Mouse (Mus musculus): ENCODE data around the gene 4930426L09Rik. TPM values are rescaled to one million over a fixed set of nuclear protein-coding genes. Genes with fewer than 3 reads are reported as not detected.

The 4930426L09Rik gene
- 1 to 10 TPM in 1 of 2 experiments, under 1 TPM in 1; 0.63 to 1.1 TPM for total RNA-seq (2021)
- long read RNA-seq, experiment 1, partial matches to known transcripts: 0 of 1 reads
- long read RNA-seq, experiment 1, other reads (novel, unspliced or antisense): 0 of 1 reads
- long read RNA-seq, experiment 2: 0 reads

DNA sequence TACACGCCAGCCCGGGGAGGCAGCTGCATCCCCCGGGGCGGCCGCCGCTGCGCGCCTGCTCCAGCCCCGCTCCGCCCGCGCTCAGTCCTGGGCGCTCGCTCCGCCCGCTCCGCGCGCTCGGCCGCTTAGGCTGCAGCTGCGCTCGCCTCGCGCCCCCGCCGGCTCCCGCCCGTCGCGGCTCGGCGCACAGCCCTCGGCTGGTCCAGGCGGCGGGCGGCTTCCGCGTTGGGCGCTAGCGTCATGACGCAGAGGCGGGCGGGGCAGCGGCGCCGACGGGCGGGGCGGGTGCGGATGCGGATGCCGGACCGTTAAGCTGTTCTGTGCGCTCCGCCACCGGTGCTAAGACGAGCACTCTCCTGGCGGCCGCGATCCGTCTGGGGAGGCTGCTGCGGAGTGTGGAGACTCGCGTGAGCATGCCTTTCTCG lies at the start of gene 4930426L09Rik, which contains the start of gene Pip4k2a:
4930426L09Rik (plus strand) TSS at position 290 of the 425 bp plus-strand sequence.
Pip4k2a (minus strand) TSS at position 73 of the 425 bp plus-strand sequence.
- intact Hi-C loops (cut with DNase I): loop anchor here (2.0 to 10.0 kb wide), 5 partner anchors 135 to 943 kb away; partner anchors contain the start of genes Bmi1, Mllt10 and Spag6

DNA sequence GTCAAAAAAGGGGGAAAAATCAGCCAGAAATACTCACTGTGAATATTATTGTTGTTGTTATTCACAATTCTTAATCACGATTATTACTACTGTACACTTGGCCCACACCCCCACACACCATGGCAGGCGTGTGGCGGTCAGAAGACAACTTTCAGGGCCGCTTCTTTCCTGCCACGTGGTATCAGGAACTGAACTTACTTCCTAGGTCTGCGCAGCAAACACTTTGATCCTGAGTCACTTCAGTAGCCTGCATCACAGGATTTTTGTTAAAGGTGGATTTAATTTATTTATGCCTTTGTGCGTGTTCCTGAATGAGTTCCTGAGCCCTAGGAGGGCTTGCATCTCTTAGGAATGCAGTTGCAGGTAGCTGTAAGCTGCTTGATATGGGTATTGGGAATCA lies 49.4 kb upstream of the 4930426L09Rik start:
- no peak for TF ChIP-seq CTCF (IDR thresholded peaks at IDR 0.05)
- no peak for DNase-seq (ENCODE audit: extremely low spot score in 1 of 2, low spot score in 2 of 2)
- no peak overlapping the region for H3K4me3 ChIP-seq
- intact Hi-C loops (cut with DNase I): no loop called here
- no peak overlapping the region for H3K27ac ChIP-seq

More for the DNA sequence above, at the start of gene 4930426L09Rik, which contains the start of gene Pip4k2a:
- peak; percentile 95 for DNase-seq (ENCODE audit: extremely low spot score in 1 of 2, low spot score in 2 of 2)
- Histone ChIP-seq H3K4me3 (peak within 1 kb of the TSS; percentile 86), H3K27ac (peak within 1 kb of the TSS; percentile 96)
- peak; percentile 34 for TF ChIP-seq CTCF (IDR thresholded peaks at IDR 0.05)

DNA sequence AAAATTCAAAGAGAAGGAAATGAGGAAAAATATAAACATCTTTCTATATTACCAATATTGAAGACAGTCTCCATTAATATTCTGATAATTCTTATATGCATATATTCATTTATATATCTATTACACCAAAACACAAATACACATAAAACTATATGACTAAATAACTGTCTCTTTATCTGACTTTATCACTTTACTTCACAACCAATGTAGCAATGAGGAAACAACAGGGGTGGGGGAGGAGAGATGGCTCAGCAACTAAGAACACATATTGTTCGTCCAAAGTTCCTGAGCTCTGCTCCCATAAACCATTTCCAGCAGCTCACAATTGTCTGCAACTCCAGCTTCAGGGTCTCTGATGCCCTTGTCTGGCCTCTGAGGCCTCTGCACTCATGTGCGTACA lies 47.4 kb upstream of the 4930426L09Rik start:
- TF ChIP-seq CTCF (IDR thresholded peaks at IDR 0.05): no peak
- Histone ChIP-seq H3K4me3 (no peak overlapping the region), H3K27ac (no peak overlapping the region)
- intact Hi-C loops (cut with DNase I): no loop called here
- DNase-seq (ENCODE audit: extremely low spot score in 1 of 2, low spot score in 2 of 2): no peak

DNA sequence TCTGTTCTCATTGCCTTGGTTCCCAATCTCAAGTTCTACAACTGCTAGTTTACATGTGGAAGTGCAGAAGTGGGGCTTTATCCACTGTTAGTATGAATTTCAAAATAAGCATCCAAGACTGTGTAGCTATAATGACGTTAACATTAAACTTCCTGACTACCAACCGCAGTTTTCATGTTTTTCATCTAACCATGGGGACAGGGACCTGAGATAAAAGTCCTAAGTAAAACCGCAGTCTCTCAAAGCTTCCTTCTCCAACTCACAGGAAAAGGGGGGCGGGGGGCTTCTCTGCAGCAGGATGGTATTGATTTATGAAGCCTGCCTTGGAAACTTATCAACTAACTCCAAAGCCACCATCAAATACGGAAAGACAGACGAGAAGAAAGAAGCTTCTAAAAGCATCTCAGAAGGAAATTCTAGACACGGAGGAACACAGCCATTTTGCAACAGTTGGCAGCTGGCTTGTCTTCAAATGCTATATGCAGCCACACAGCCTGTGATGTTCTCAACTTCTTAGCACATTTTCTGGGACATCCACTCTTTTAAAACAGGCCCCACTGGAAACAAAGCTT lies 46.0 kb upstream of the 4930426L09Rik start:
- peak in 1 of 2 experiments; percentile 48 for DNase-seq (ENCODE audit: extremely low spot score in 1 of 2, low spot score in 2 of 2)
- no peak for TF ChIP-seq CTCF (IDR thresholded peaks at IDR 0.05)
- intact Hi-C loops (cut with DNase I): loop anchor here (2.0 kb wide), 1 partner anchor 45 kb away; no protein-coding TSS in a partner anchor
- H3K27ac ChIP-seq: no peak overlapping the region
- no peak overlapping the region for H3K4me3 ChIP-seq

DNA sequence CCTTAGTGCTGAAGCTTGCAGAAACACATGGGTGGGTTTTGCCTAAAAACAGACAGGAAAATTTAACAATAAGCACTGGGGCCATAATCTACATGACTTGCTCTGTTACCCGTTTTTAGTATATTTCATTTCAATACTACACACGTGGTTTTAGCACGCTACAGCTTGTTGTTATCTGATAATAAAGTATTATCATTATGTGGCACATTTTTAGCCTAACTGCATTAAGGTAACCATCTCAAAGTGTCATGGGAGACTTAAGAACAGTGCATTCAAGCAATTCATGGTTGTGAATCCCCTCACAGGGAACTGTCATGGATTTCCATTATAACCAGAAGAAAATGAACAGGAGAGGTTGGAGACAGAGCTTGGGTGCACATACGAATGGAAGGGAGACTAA lies 43.7 kb upstream of the 4930426L09Rik start:
- Histone ChIP-seq H3K27ac (no peak overlapping the region), H3K4me3 (no peak overlapping the region)
- TF ChIP-seq CTCF (IDR thresholded peaks at IDR 0.05): no peak
- no peak for DNase-seq (ENCODE audit: extremely low spot score in 1 of 2, low spot score in 2 of 2)
- intact Hi-C loops (cut with DNase I): no loop called here

DNA sequence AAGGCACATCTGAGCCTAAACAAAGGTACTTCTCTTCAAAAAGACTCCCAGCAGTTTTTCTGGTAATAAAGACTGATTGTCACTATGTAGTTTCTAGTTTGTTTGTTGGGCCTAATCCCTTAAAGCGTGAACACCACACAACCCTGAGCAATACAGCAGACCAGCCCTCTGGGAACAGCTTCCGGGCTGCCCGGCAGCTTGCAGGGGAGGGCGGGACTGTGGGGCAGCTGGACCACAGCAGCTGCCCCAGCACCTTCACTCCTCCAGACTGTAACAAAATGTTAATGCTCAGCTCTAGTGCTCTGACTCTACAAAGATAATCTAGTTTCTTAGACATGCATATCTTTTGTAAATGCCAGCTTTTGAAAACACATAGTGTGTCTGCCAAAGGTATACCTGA lies 43.1 kb upstream of the 4930426L09Rik start:
- H3K4me3 ChIP-seq: no peak overlapping the region
- DNase-seq (ENCODE audit: extremely low spot score in 1 of 2, low spot score in 2 of 2): no peak
- no peak for TF ChIP-seq CTCF (IDR thresholded peaks at IDR 0.05)
- H3K27ac ChIP-seq: no peak overlapping the region
- intact Hi-C loops (cut with DNase I): no loop called here

DNA sequence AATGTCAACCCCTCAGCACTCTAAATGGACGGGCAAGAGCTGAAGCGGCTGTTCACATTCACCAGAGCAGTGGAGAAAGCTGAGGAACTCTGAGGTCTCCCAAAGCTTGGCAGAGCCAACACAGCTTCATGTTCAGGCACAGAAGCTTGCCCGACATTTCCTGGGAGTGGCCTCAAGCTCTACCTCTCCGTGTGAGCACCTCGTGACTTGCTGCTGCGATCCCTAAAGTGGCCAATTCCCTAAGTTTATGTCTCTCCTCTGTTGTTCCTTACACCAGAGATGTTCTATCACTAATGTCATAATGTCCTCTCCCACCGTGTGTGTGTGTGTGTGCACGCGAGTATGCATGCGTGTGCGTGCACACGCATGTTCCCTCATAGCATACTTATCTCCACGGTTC lies 42.5 kb upstream of the 4930426L09Rik start:
- DNase-seq (ENCODE audit: extremely low spot score in 1 of 2, low spot score in 2 of 2): no peak
- intact Hi-C loops (cut with DNase I): no loop called here
- no peak overlapping the region for H3K4me3 ChIP-seq
- no peak for TF ChIP-seq CTCF (IDR thresholded peaks at IDR 0.05)
- no peak overlapping the region for H3K27ac ChIP-seq

DNA sequence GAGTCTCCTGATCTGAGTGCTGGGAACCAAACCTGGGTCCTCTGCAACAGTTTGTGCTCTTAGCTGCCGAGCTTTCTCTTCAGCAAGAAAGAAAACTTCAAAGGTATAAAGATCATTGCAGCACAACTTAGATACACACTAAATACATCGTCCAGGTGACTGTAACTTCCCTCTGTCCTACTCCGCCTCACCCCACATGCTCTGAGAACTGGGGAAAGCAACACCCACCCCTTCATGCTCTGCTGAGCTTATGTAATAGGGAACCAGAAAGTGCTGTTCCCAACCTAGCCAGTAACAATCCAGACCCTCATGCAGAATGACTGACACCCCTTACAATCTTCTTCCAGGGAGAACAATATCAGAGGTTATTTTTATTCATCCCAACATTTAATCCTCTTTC lies 41.7 kb upstream of the 4930426L09Rik start:
- Histone ChIP-seq H3K4me3 (no peak overlapping the region), H3K27ac (no peak overlapping the region)
- no peak for TF ChIP-seq CTCF (IDR thresholded peaks at IDR 0.05)
- intact Hi-C loops (cut with DNase I): no loop called here
- DNase-seq (ENCODE audit: extremely low spot score in 1 of 2, low spot score in 2 of 2): no peak

DNA sequence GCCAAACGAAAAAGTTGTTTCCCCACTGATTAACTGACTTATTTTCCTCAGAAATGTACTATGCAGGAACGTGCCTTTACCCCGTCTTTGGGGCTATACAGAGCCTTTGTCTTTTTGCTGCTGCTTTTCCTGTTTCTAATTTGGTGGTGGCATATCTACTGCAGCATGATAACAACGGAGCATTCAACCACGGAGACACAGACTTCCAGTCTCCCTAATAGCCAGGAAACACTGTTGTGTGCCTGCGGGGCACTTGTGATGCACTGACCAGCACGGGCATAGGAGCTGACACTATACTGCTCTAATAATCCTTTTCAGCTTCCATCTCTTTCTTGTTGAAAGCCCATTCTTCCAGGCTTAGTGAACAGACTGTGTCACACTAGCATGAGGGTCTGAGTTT lies 41.2 kb upstream of the 4930426L09Rik start:
- TF ChIP-seq CTCF (IDR thresholded peaks at IDR 0.05): no peak
- Histone ChIP-seq H3K4me3 (no peak overlapping the region), H3K27ac (no peak overlapping the region)
- DNase-seq (ENCODE audit: extremely low spot score in 1 of 2, low spot score in 2 of 2): no peak
- intact Hi-C loops (cut with DNase I): no loop called here

DNA sequence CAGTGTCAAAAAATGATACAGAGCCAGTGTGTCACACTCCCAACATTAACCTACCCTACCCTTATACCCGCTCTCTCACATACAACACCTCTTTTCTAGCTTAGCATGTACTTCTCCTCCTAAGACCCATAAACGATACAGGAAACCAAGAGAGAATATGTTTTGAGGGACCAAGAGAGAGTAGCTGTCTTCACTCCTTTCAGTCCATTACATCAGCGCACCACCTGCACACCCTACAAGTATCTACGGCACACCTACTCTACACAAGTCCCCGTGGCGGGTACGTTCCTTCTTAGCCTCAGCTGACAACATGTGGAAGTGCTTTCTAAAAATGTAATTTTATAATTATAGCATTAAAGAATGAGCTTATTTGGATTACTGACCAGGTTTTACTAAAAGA lies 40.7 kb upstream of the 4930426L09Rik start:
- TF ChIP-seq CTCF (IDR thresholded peaks at IDR 0.05): no peak
- H3K27ac ChIP-seq: no peak overlapping the region
- intact Hi-C loops (cut with DNase I): no loop called here
- no peak overlapping the region for H3K4me3 ChIP-seq
- no peak for DNase-seq (ENCODE audit: extremely low spot score in 1 of 2, low spot score in 2 of 2)

DNA sequence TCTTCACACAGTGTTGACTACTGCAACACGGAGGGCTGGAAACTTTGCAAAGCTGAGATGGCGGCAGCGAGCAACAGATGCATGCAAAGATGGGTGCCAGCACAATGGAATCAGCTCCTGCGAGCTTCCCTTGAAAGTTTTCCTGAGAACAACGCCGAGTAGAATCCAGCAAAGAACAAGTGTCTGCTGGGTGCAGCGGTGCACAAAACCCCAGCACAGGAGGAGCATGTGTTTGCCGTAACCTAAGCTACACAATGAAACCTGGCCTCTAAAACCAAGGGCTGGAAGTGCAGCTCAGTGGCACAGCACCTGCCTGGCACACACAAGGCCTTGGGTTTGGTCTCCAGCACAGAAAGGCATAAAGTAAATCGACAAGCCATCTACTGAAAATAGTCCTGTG lies 40.1 kb upstream of the 4930426L09Rik start:
- DNase-seq (ENCODE audit: extremely low spot score in 1 of 2, low spot score in 2 of 2): no peak
- Histone ChIP-seq H3K27ac (no peak overlapping the region), H3K4me3 (no peak overlapping the region)
- TF ChIP-seq CTCF (IDR thresholded peaks at IDR 0.05): no peak
- intact Hi-C loops (cut with DNase I): no loop called here

DNA sequence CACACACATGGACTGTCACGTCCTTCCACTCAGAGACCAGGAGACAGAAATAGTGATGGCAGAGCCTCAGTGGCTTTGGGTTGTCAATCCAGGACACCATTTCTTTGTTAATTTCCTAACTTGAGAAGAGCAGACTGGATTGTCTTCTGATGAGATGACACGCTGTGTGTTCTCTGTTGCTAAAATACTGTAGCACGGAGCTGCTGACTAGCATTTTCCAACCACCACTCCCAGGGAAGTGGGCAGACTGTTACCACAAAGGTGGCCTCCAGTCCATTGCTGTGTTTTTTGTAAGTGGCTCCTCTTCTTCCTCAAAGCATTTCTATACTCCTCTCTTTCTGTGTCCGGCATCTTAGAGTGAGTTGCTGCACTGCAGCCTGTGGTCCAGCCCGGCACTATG lies 39.6 kb upstream of the 4930426L09Rik start:
- Histone ChIP-seq H3K4me3 (no peak overlapping the region), H3K27ac (no peak overlapping the region)
- no peak for TF ChIP-seq CTCF (IDR thresholded peaks at IDR 0.05)
- intact Hi-C loops (cut with DNase I): no loop called here
- DNase-seq (ENCODE audit: extremely low spot score in 1 of 2, low spot score in 2 of 2): no peak

DNA sequence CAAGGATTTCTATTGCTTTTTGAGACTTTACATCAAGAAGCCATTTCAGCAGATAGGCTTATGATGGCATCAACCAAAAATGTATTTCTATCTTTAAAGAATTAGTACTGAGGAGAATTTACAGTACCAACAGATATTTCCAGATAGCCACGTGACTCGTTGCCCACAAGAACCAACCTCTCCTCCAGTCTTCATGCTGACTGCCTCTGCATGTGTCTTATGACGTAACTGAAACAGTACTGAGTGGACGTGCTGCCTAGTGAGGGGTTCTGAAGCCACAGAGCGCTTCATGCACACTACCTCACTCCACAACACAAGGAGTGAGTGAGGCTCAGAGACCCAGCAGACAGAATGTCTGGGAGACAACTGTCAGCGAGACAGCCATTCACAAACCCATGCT lies 39.1 kb upstream of the 4930426L09Rik start:
- Histone ChIP-seq H3K4me3 (no peak overlapping the region), H3K27ac (no peak overlapping the region)
- DNase-seq (ENCODE audit: extremely low spot score in 1 of 2, low spot score in 2 of 2): no peak
- TF ChIP-seq CTCF (IDR thresholded peaks at IDR 0.05): no peak
- intact Hi-C loops (cut with DNase I): no loop called here
